Mouse (Mus musculus) liver, embryonic 11.5 days (tissue): ENCODE measurements around the gene Ifit1bl1. TPM values are rescaled to one million over a fixed set of nuclear protein-coding genes. Genes with fewer than 3 reads are reported as not detected.
"Not testable (repeated sequence)": the region's sequence is repeated elsewhere in the genome, so short reads cannot be mapped to it uniquely, and the experiment has no call there.

Experiments used
- ATAC-seq: fragments of 200-750 bp; cut with Nextera tagmentation; replicated peaks from 2 replicates; pipeline ENCODE4 v1.8.0; 2017; ENCODE audit warnings: moderate number of reproducible peaks, mild to moderate bottlenecking, moderate TSS enrichment, moderate library complexity; ENCODE audit not compliant: low FRiP score
- DNase-seq: peaks from one replicate; pipeline ENCODE4 v3.0.0-alpha.2; 2017; ENCODE audit warnings: low spot score
- H3K27ac ChIP-seq: fragments of 300-500 bp; sonication (generic); 2 replicates; pipeline ENCODE4 v1.5.1; 2014; ENCODE audit warnings: mild to moderate bottlenecking, low read depth, low read length, control low read depth
- H3K27me3 ChIP-seq: fragments of 300-500 bp; sonication (generic); replicated peaks from 2 replicates; pipeline ENCODE4 v1.6.1; 2014; ENCODE audit warnings: low read length, mixed read lengths; ENCODE audit not compliant: control insufficient read depth, insufficient read depth
- H3K36me3 ChIP-seq: fragments of 300-500 bp; sonication (generic); 2 replicates; pipeline ENCODE4 v1.6.1; 2014; ENCODE audit warnings: mild to moderate bottlenecking, low read length, moderate library complexity, mixed read lengths; ENCODE audit not compliant: control insufficient read depth, insufficient read depth
- H3K4me1 ChIP-seq: fragments of 300-500 bp; sonication (generic); replicated peaks from 2 replicates; pipeline ENCODE4 v1.6.1; 2014; ENCODE audit warnings: low read length, mixed read lengths; ENCODE audit not compliant: control insufficient read depth, insufficient read depth
- H3K4me2 ChIP-seq: fragments of 300-500 bp; sonication (generic); 2 replicates; pipeline ENCODE4 v1.6.1; 2014; ENCODE audit warnings: mild to moderate bottlenecking, control low read depth, moderate library complexity
- H3K4me3 ChIP-seq: fragments of 300-500 bp; sonication (generic); 2 replicates; pipeline ENCODE4 v1.5.1; 2014; ENCODE audit warnings: low read depth, low read length, control low read depth
- H3K9ac ChIP-seq: fragments of 300-500 bp; sonication (generic); 2 replicates; pipeline ENCODE4 v1.6.1; 2014; ENCODE audit warnings: low read depth, low read length, control low read depth
- H3K9me3 ChIP-seq: fragments of 300-500 bp; sonication (generic); 2 replicates; pipeline ENCODE4 v1.6.1; 2016; ENCODE audit warnings: low read length, inconsistent platforms, mixed read lengths; ENCODE audit not compliant: control insufficient read depth
- WGBS: fragments of 180-500 bp; shearing (Covaris S2); extraction: QIAGEN DNeasy Blood & Tissue Kit; methylation state at CpG from one replicate; pipeline ENCODE4 v1.1.7; 2014; 5-methylcytosine and 5-hydroxymethylcytosine counted together
- polyA plus RNA-seq: library from polyadenylated mRNA; unstranded; fragments of >200 nt; fragmentation: Nextera tagmentation; extraction: Ambion mirVana; gene quantifications from 2 replicates; pipeline ENCODE4 v1.2.1, GENCODE M21; 2014

The Ifit1bl1 gene
- polyA plus RNA-seq, 1 experiment from 2014 or later = 0.07 TPM

- H3K27me3 ChIP-seq, H3K36me3 ChIP-seq, H3K4me3 ChIP-seq, H3K9me3 ChIP-seq, H3K4me2 ChIP-seq, H3K27ac ChIP-seq, H3K4me1 ChIP-seq, DNase-seq, H3K9ac ChIP-seq, ATAC-seq: not testable (repeated sequence)
These were observed 2.5 kb downstream of the Ifit1bl1 start for GRCm38 (mm10) chr19:34599250-34599649.

GRCm38 (mm10) chr19:34598341-34598740 is 3.4 kb downstream of the Ifit1bl1 start:
- ATAC-seq (no peak), DNase-seq (no peak)
- H3K4me3 ChIP-seq = no peak overlapping the region
- no peak overlapping the region for H3K4me2 ChIP-seq
- no peaks in the 10 kb centered on the region for H3K27me3 ChIP-seq
- H3K27ac ChIP-seq = no peak overlapping the region
- 75% methylated on average over 2 of the region's 2 CpGs for WGBS
- H3K9me3 ChIP-seq = no peaks in the 10 kb centered on the region
- H3K4me1 ChIP-seq = no peaks in the 10 kb centered on the region
- H3K36me3 ChIP-seq = no peaks in the 10 kb centered on the region
- no peak overlapping the region for H3K9ac ChIP-seq

- Histone ChIP-seq H3K9me3 (no peaks in the 10 kb centered on the region), H3K4me2 (no peak overlapping the region), H3K4me3 (no peak overlapping the region), H3K36me3 (no peaks in the 10 kb centered on the region), H3K27ac (no peak overlapping the region), H3K9ac (no peak overlapping the region), H3K4me1 (no peaks in the 10 kb centered on the region), H3K27me3 (no peaks in the 10 kb centered on the region)
- DNase-seq = no peak
- ATAC-seq = no peak
These were observed 4.9 kb downstream of the Ifit1bl1 start for GRCm38 (mm10) chr19:34596811-34597210.

- ATAC-seq, H3K9ac ChIP-seq, H3K27ac ChIP-seq, DNase-seq, H3K9me3 ChIP-seq, H3K4me3 ChIP-seq, H3K36me3 ChIP-seq, H3K27me3 ChIP-seq, H3K4me1 ChIP-seq, H3K4me2 ChIP-seq: not testable (repeated sequence)
- 69% methylated on average over 3 of the region's 3 CpGs for WGBS
These were observed 7.2 kb downstream of the Ifit1bl1 start for GRCm38 (mm10) chr19:34594523-34594922.

- no peak for ATAC-seq
- H3K9me3 ChIP-seq = no peaks in the 10 kb centered on the region
- H3K4me3 ChIP-seq = no peak overlapping the region
- no peaks in the 10 kb centered on the region for H3K4me1 ChIP-seq
- no peaks in the 10 kb centered on the region for H3K36me3 ChIP-seq
- 82% methylated on average over 2 of the region's 2 CpGs for WGBS
- no peak overlapping the region for H3K9ac ChIP-seq
- no peak for DNase-seq
- H3K27ac ChIP-seq = no peak overlapping the region
- no peaks in the 10 kb centered on the region for H3K27me3 ChIP-seq
- no peak overlapping the region for H3K4me2 ChIP-seq
These were observed 8.3 kb downstream of the Ifit1bl1 start for GRCm38 (mm10) chr19:34593456-34593855.

- H3K27me3 ChIP-seq = no peaks in the 10 kb centered on the region
- no peaks in the 10 kb centered on the region for H3K4me1 ChIP-seq
- H3K9me3 ChIP-seq = no peaks in the 10 kb centered on the region
- H3K4me3 ChIP-seq = no peak overlapping the region
- no peak overlapping the region for H3K4me2 ChIP-seq
- H3K9ac ChIP-seq = no peak overlapping the region
- no peak overlapping the region for H3K27ac ChIP-seq
- H3K36me3 ChIP-seq = no peaks in the 10 kb centered on the region
- DNase-seq (no peak), ATAC-seq (no peak)
These were observed 12.8 kb downstream of the Ifit1bl1 start for GRCm38 (mm10) chr19:34588959-34589358.

GRCm38 (mm10) chr19:34587898-34588692 is 13.7 kb downstream of the Ifit1bl1 start:
- not testable (repeated sequence) for ATAC-seq, DNase-seq, H3K9me3 ChIP-seq, H3K9ac ChIP-seq, H3K4me1 ChIP-seq, H3K27ac ChIP-seq, H3K27me3 ChIP-seq, H3K4me3 ChIP-seq, H3K36me3 ChIP-seq, H3K4me2 ChIP-seq
- 67% methylated on average over 6 of the region's 12 CpGs for WGBS

GRCm38 (mm10) chr19:34585740-34586458 is 15.9 kb downstream of the Ifit1bl1 start:
- WGBS = 71% methylated on average over 5 of the region's 5 CpGs
- DNase-seq, H3K27ac ChIP-seq, H3K9ac ChIP-seq, H3K36me3 ChIP-seq, H3K27me3 ChIP-seq, ATAC-seq, H3K4me2 ChIP-seq, H3K4me1 ChIP-seq, H3K9me3 ChIP-seq, H3K4me3 ChIP-seq: not testable (repeated sequence)
